Mouse (Mus musculus): ENCODE results near the gene Itgam. TPM values are rescaled to one million over a fixed set of nuclear protein-coding genes. Genes with fewer than 3 reads are reported as not detected.
A peak's percentile ranks its signal among the peaks of the same experiment; 100 is the strongest.
"Not testable (repeated sequence)": the region's sequence is repeated elsewhere in the genome, so short reads cannot be mapped to it uniquely, and the experiment has no call there.

Gene Itgam
- polyA plus RNA-seq, 1 experiment from 2014 or later, result 0.37 TPM

DNA sequence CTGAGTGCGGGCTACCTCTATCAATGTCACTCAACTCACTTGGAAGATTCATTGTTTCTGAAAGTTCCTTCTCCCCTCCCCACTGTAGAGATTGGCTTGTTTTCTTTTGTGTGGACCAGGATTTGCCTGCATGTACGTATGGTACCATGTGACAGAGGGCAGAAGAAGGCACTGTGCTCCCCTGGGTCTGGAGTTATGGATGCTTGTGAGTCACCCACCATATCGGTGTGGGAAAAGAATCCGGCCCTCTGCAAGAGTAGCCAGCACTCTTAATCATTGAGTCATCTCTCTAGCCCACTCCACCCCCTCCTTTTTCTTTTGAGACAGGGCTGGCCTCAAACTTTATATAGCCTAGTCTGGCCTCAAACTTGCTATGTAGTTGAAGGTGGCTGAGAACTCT lies 37.5 kb upstream of the Itgam start:
- no peaks in the 10 kb centered on the region for H3K27me3 ChIP-seq (ENCODE audit: control insufficient read depth, insufficient read depth, low read length)
- no peak for ATAC-seq (ENCODE audit: insufficient read depth, low FRiP score, low TSS enrichment)
- no peaks in the 10 kb centered on the region for H3K9me3 ChIP-seq (ENCODE audit: control insufficient read depth, low read length)
- DNase-seq (ENCODE audit: low spot score), result no peak
- no peak overlapping the region for H3K4me2 ChIP-seq (ENCODE audit: low read depth)
- 85% methylated on average over 4 of the region's 4 CpGs for WGBS
- no peaks in the 10 kb centered on the region for H3K4me1 ChIP-seq (ENCODE audit: control insufficient read depth, insufficient read depth, low read length)
- no peak overlapping the region for H3K4me3 ChIP-seq (ENCODE audit: low read depth, low read length)
- H3K9ac ChIP-seq (ENCODE audit: low read length), result no peak overlapping the region
- H3K27ac ChIP-seq (ENCODE audit: low read depth, low read length), result no peak overlapping the region
- no peaks in the 10 kb centered on the region for H3K36me3 ChIP-seq (ENCODE audit: control insufficient read depth, insufficient read depth, low read length)

DNA sequence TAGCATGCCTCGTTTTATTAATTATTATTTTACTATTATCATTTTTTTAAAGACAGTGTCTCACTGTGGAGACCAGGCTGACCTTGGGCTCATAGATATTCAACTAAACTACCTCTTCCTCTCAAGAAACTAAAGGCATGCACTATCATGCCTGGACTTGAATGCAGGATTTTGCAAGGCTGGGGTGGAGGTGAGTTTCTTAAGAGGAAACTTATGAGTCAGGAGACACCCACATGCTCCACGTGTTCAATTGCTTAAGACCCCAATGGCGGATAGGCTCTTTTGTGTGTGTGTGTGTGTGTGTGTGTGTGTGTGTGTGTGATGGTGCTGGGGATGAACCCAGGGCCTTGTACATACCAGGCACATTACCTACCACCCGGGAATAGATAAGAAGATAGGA lies 37.1 kb upstream of the Itgam start:
- ATAC-seq (ENCODE audit: insufficient read depth, low FRiP score, low TSS enrichment) (no peak), DNase-seq (ENCODE audit: low spot score) (no peak)
- Histone ChIP-seq H3K36me3 (ENCODE audit: control insufficient read depth, insufficient read depth, low read length) (no peaks in the 10 kb centered on the region), H3K4me2 (ENCODE audit: low read depth) (no peak overlapping the region), H3K27me3 (ENCODE audit: control insufficient read depth, insufficient read depth, low read length) (no peaks in the 10 kb centered on the region), H3K27ac (ENCODE audit: low read depth, low read length) (no peak overlapping the region), H3K9me3 (ENCODE audit: control insufficient read depth, low read length) (no peaks in the 10 kb centered on the region), H3K4me1 (ENCODE audit: control insufficient read depth, insufficient read depth, low read length) (no peaks in the 10 kb centered on the region), H3K4me3 (ENCODE audit: low read depth, low read length) (no peak overlapping the region), H3K9ac (ENCODE audit: low read length) (no peak overlapping the region)
- 75% methylated on average over 4 of the region's 4 CpGs for WGBS

DNA sequence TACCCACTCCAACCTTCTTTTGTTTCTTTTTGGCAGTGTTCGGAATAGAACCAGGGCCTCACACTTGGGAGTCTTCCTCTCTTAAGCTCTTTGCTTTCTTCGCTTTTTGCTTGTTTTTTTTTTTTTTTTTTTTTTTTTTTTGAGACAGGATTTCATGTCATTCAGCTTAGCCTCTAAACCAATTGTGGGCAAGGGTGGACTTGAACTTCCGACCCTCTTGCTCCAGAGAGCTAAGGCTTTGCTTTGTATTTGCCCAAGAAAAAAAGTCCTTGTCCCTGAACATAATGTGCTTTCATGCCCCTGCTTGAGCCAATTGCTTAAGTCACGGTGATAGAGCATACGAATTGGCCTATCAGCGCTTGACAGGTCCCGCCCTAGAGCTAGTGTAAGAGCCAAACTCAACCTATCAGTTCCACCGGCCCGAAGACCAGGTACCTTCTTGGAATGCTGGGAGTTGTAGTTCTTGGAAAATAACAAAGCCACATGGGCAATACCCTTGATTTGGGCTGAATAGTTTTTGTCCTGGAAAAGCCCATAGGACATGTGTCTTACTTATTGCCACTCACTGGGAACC lies 30.9 kb upstream of the Itgam start:
- Histone ChIP-seq H3K4me3 (ENCODE audit: low read depth, low read length) (no peak overlapping the region), H3K9ac (ENCODE audit: low read length) (no peak overlapping the region), H3K4me1 (ENCODE audit: control insufficient read depth, insufficient read depth, low read length) (no peaks in the 10 kb centered on the region), H3K36me3 (ENCODE audit: control insufficient read depth, insufficient read depth, low read length) (no peaks in the 10 kb centered on the region), H3K9me3 (ENCODE audit: control insufficient read depth, low read length) (no peaks in the 10 kb centered on the region), H3K27ac (ENCODE audit: low read depth, low read length) (no peak overlapping the region), H3K4me2 (ENCODE audit: low read depth) (no peak overlapping the region), H3K27me3 (ENCODE audit: control insufficient read depth, insufficient read depth, low read length) (no peaks in the 10 kb centered on the region)
- DNase-seq (ENCODE audit: low spot score), result peak; percentile 34
- 40% methylated on average over 9 of the region's 9 CpGs for WGBS
- no peak for ATAC-seq (ENCODE audit: insufficient read depth, low FRiP score, low TSS enrichment)

DNA sequence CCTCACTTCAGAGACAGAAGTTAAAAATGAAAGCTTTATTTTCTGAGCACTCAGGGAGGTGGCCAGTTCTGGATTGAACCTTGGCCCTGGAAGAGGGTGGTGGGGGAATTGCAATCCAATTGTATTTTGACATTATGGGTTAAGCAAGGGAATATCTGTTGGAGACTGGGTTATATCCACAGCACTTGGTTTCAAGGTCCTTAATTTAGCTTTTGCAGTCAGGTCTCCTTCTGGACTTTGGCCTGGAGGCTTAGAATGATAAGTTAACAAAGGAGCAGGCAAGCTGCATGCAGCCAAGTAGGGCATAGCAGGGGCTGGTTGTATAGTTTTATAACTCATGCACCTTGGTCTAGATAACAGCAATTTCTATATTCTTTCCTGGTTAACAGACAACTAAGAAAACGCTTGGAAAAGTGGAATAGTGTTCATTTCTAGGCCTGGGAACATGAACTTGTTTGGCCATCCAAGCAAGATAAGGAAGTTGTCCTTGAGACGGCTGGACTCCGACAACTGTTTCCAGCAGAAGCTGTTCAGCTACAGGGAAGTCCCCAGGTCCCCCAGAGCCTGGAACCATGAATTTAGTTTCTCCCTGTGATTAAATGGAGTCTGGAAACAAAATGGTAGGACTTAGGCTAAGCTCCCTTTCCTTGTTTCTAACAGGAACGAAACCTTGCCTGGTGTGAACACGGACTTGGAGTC lies 30.0 kb upstream of the Itgam start:
- Histone ChIP-seq H3K4me1 (ENCODE audit: control insufficient read depth, insufficient read depth, low read length) (no peaks in the 10 kb centered on the region), H3K4me3 (ENCODE audit: low read depth, low read length) (no peak overlapping the region), H3K9me3 (ENCODE audit: control insufficient read depth, low read length) (no peaks in the 10 kb centered on the region), H3K36me3 (ENCODE audit: control insufficient read depth, insufficient read depth, low read length) (no peaks in the 10 kb centered on the region), H3K9ac (ENCODE audit: low read length) (no peak overlapping the region), H3K27ac (ENCODE audit: low read depth, low read length) (no peak overlapping the region), H3K4me2 (ENCODE audit: low read depth) (no peak overlapping the region), H3K27me3 (ENCODE audit: control insufficient read depth, insufficient read depth, low read length) (no peaks in the 10 kb centered on the region)
- no peak for DNase-seq (ENCODE audit: low spot score)
- WGBS, result 93% methylated on average over 5 of the region's 5 CpGs
- ATAC-seq (ENCODE audit: insufficient read depth, low FRiP score, low TSS enrichment), result no peak

DNA sequence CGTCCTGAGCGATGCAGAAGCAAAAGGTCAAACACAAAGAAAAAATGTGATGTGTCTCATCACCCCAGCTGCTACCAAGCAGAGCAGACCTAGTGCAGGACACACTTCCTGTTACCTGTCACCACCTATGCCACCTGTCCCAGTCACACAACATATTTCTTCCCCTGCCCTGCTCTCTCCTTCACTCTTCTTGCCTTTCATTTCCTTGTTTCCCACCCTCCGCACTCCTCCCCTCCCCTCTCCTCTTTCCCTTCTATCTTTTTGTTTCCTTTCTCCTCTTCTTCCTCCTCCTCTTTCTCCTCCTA lies 29.5 kb upstream of the Itgam start:
- Histone ChIP-seq H3K4me1 (ENCODE audit: control insufficient read depth, insufficient read depth, low read length) (no peaks in the 10 kb centered on the region), H3K4me3 (ENCODE audit: low read depth, low read length) (no peak overlapping the region), H3K4me2 (ENCODE audit: low read depth) (no peak overlapping the region), H3K9me3 (ENCODE audit: control insufficient read depth, low read length) (no peaks in the 10 kb centered on the region), H3K27ac (ENCODE audit: low read depth, low read length) (no peak overlapping the region), H3K27me3 (ENCODE audit: control insufficient read depth, insufficient read depth, low read length) (no peaks in the 10 kb centered on the region), H3K36me3 (ENCODE audit: control insufficient read depth, insufficient read depth, low read length) (no peaks in the 10 kb centered on the region), H3K9ac (ENCODE audit: low read length) (no peak overlapping the region)
- DNase-seq (ENCODE audit: low spot score) (no peak), ATAC-seq (ENCODE audit: insufficient read depth, low FRiP score, low TSS enrichment) (no peak)
- 93% methylated on average over 3 of the region's 3 CpGs for WGBS

DNA sequence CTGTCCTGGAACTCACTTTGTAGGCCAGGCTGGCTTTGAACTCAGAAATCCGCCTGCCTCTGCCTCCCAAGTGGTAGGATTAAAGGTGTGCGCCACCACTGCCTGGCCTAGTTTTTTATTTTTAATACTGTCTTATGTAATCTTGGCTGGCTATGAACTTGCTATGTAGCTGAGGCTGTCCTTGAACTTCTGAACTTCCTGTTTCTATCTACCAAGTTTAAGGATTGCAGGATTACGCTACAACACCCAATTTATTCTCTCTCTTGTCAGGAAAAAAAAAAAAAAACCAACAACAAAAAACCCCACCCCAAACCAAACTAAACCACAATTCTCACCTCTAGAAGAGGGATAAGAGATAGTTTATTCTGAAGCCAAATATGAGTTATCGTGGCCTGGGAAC lies 28.8 kb upstream of the Itgam start:
- no peaks in the 10 kb centered on the region for H3K9me3 ChIP-seq (ENCODE audit: control insufficient read depth, low read length)
- H3K27me3 ChIP-seq (ENCODE audit: control insufficient read depth, insufficient read depth, low read length), result no peaks in the 10 kb centered on the region
- no peak for ATAC-seq (ENCODE audit: insufficient read depth, low FRiP score, low TSS enrichment)
- DNase-seq (ENCODE audit: low spot score), result no peak
- no peaks in the 10 kb centered on the region for H3K4me1 ChIP-seq (ENCODE audit: control insufficient read depth, insufficient read depth, low read length)
- no peak overlapping the region for H3K9ac ChIP-seq (ENCODE audit: low read length)
- WGBS, result 88% methylated on average over 4 of the region's 4 CpGs
- no peak overlapping the region for H3K4me2 ChIP-seq (ENCODE audit: low read depth)
- H3K27ac ChIP-seq (ENCODE audit: low read depth, low read length), result no peak overlapping the region
- no peak overlapping the region for H3K4me3 ChIP-seq (ENCODE audit: low read depth, low read length)
- H3K36me3 ChIP-seq (ENCODE audit: control insufficient read depth, insufficient read depth, low read length), result no peaks in the 10 kb centered on the region

DNA sequence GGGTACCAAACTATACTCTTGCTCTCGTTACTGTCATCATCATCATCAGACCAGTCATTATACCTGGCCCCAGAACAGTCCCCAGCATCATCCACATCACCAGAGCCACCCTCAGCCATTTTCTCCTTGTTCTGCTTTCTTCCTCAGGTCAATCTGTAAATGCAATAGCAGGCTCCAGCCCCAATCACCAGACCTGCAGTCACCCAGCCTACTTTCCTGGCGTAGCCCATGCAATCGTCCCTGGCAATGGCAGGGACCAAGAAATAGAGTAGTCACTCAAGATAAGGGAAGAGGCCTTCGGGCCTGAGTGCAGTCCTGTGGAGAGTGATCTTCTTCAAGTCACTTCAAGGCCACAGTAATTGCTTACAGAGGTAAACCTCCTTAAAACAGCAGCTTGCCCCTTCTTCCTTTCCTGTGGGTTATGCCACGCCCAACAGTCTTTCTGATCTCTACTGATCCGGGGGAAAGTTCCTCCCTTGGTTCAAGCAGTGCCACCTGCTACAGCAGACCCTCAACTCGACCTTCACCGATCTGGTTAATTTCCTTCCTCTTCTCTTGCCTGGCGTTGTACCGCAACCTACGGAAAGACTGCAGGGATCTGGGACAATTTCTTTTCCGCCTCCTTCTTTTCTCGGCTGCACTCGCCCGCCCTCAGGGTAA lies 20.1 kb upstream of the Itgam start:
- ATAC-seq (ENCODE audit: insufficient read depth, low FRiP score, low TSS enrichment); DNase-seq (ENCODE audit: low spot score); H3K4me2 ChIP-seq (ENCODE audit: low read depth); H3K4me1 ChIP-seq (ENCODE audit: control insufficient read depth, insufficient read depth, low read length); H3K27ac ChIP-seq (ENCODE audit: low read depth, low read length); H3K36me3 ChIP-seq (ENCODE audit: control insufficient read depth, insufficient read depth, low read length); H3K27me3 ChIP-seq (ENCODE audit: control insufficient read depth, insufficient read depth, low read length); H3K9ac ChIP-seq (ENCODE audit: low read length); H3K9me3 ChIP-seq (ENCODE audit: control insufficient read depth, low read length); H3K4me3 ChIP-seq (ENCODE audit: low read depth, low read length): not testable (repeated sequence)
- WGBS, result 88% methylated on average over 15 of the region's 15 CpGs

DNA sequence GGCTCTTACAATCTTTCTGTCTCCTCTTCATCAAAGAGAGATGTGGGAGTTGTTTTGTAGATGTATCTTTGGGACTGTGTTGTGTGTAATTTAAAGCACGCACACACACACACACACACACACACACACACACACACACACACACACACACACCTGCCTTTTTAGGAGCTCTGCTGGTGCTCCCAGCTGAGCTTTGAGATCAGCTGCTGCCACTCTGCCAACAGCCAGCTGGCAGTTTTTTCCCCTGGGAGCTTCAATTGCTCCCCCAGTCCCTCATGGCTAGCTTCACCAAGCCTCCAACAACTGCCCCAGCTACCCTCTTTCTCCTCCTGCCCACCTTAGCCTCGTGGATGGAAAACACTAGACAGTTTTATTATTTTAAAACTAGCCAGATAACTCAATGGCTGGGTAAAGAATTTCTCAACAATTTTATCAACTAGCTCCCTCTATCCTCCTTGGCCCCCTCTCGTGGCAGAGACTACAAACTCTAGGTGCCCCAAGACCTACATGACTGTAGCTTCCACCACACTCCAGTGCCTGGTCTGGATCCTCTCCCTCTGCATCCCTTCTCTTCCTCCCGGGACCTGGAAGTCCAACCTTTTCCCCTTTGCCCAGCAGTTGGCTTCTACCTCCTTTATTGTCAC lies 18.2 kb upstream of the Itgam start:
- DNase-seq (ENCODE audit: low spot score) (no peak), ATAC-seq (ENCODE audit: insufficient read depth, low FRiP score, low TSS enrichment) (no peak)
- no peaks in the 10 kb centered on the region for H3K36me3 ChIP-seq (ENCODE audit: control insufficient read depth, insufficient read depth, low read length)
- no peaks in the 10 kb centered on the region for H3K9me3 ChIP-seq (ENCODE audit: control insufficient read depth, low read length)
- H3K9ac ChIP-seq (ENCODE audit: low read length), result no peak overlapping the region
- H3K27ac ChIP-seq (ENCODE audit: low read depth, low read length), result no peak overlapping the region
- H3K4me3 ChIP-seq (ENCODE audit: low read depth, low read length), result no peak overlapping the region
- no peaks in the 10 kb centered on the region for H3K27me3 ChIP-seq (ENCODE audit: control insufficient read depth, insufficient read depth, low read length)
- no peak overlapping the region for H3K4me2 ChIP-seq (ENCODE audit: low read depth)
- 73% methylated on average over 4 of the region's 4 CpGs for WGBS
- no peaks in the 10 kb centered on the region for H3K4me1 ChIP-seq (ENCODE audit: control insufficient read depth, insufficient read depth, low read length)

DNA sequence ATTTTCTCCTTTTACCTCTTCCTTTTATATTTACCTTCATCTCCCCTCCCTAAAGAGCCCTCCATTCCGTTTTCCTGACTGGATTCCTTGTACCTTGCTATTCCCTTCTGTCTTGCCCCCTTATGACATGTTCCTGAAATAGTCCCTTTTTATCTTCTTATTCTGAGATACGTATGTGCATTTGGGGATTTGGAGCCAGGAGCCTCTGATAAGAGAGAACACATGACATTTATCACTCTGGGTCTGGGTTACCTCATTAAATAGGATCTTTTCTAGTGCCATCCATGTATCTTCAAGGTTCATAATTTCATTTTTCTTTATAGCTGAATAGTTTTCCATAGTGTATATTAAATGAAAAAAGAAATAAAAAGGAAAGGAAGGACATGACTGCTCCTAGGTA lies 16.8 kb upstream of the Itgam start:
- H3K4me3 ChIP-seq (ENCODE audit: low read depth, low read length), result no peak overlapping the region
- ATAC-seq (ENCODE audit: insufficient read depth, low FRiP score, low TSS enrichment), result no peak
- 83% methylated on average over 2 of the region's 2 CpGs for WGBS

More for the DNA sequence above, 16.8 kb upstream of the Itgam start:
- no peak for DNase-seq (ENCODE audit: low spot score)
- no peak overlapping the region for H3K27ac ChIP-seq (ENCODE audit: low read depth, low read length)
- H3K36me3 ChIP-seq (ENCODE audit: control insufficient read depth, insufficient read depth, low read length), result no peaks in the 10 kb centered on the region
- no peak overlapping the region for H3K9ac ChIP-seq (ENCODE audit: low read length)
- no peaks in the 10 kb centered on the region for H3K27me3 ChIP-seq (ENCODE audit: control insufficient read depth, insufficient read depth, low read length)
- H3K9me3 ChIP-seq (ENCODE audit: control insufficient read depth, low read length), result no peaks in the 10 kb centered on the region
- no peak overlapping the region for H3K4me2 ChIP-seq (ENCODE audit: low read depth)
- no peaks in the 10 kb centered on the region for H3K4me1 ChIP-seq (ENCODE audit: control insufficient read depth, insufficient read depth, low read length)

All from neural tube, embryonic 11.5 days (tissue).